Mouse (Mus musculus): ENCODE measurements around the gene Abi3bp.

DNA sequence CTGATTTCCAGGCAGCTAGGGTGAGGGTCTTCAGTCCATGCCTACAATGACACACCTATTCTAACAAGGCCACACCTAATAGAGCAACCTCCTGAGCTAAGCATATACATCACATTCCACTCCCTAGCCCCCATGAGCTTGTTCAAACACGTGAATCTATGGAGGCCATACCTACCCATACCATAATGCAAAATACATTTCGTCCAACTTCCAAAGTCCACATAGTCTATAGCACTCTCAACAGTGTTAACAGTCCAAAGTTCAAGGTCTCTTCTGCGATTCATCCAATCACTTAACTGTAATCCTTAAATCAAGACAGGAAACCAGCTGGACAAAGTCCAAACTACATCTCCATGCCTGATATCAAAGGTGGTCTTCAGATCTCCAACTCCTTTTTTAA is 232.4 kb downstream of the Abi3bp start:
- no peak for TF ChIP-seq CTCF (IDR thresholded peaks at IDR 0.05; ENCODE audit: control insufficient read depth, insufficient read depth, low read length)
- no peak for TF ChIP-seq POLR2A (IDR thresholded peaks at IDR 0.05; ENCODE audit: borderline replicate concordance, control insufficient read depth, low read depth, low read length)

Measured in bone marrow, adult 2 months (tissue).